9 mouse cellular contexts compared by ENCODE assay signal in genomic region chr14:13770686-13771085, GRCm38 (mm10).
DNase-seq lines count a peak whose midpoint lies in the region; ATAC-seq and TF ChIP-seq lines count a peak whose summit lies in the region.
"Had no signal": no experiment of that assay in that cellular context is flagged by ENCODE, and none has a peak within 500 bp of the region (broad histone marks: within the 10 kb centered on the region; RNA-seq: fewer than 3 reads in every experiment).

No protein-coding gene starts in this region.

- H3K4me3 ChIP-seq in lung, postnatal 0 days (ENCODE audit: low read depth, low read length), result no peak overlapping the region
- no peak overlapping the region for H3K4me3 ChIP-seq in forebrain, embryonic 16.5 days (replicated peaks; ENCODE audit: low read length)
- no peak overlapping the region for H3K4me3 ChIP-seq in limb, embryonic 14.5 days (replicated peaks; ENCODE audit: low read length)
- no peak overlapping the region for H3K4me3 ChIP-seq in stomach, embryonic 16.5 days (replicated peaks; ENCODE audit: low read length)
- H3K4me3 ChIP-seq: erythroblast, embryonic 14.5 days had no signal

- peak; percentile 47 for DNase-seq in lung, postnatal 0 days (ENCODE audit: low spot score)
- DNase-seq in lung, postnatal 10 days, result no peak
- DNase-seq in limb, embryonic 14.5 days (ENCODE audit: low spot score), result peak; percentile 23
- DNase-seq in spleen, postnatal 14 days (ENCODE audit: low spot score in 2 of 2), result no peak
- no peak for DNase-seq in thymus, postnatal 25 days
- DNase-seq in adrenal gland, adult 8-10 months, result no peak

- peak; percentile 57 for ATAC-seq in lung, postnatal 0 days
- peak; percentile 97 for ATAC-seq in forebrain, embryonic 16.5 days
- peak; percentile 89 for ATAC-seq in limb, embryonic 14.5 days (ENCODE audit: low FRiP score, low read depth)
- peak; percentile 60; the same call in 1 of the 2 replicates for ATAC-seq in stomach, embryonic 16.5 days (ENCODE audit: insufficient read depth, low FRiP score)

- H3K36me3 ChIP-seq in lung, postnatal 0 days (ENCODE audit: insufficient read depth, low read length), result no peaks in the 10 kb centered on the region
- H3K36me3 ChIP-seq in forebrain, embryonic 16.5 days (ENCODE audit: control insufficient read depth, insufficient read depth), result no peaks in the 10 kb centered on the region
- H3K36me3 ChIP-seq in limb, embryonic 14.5 days (ENCODE audit: control insufficient read depth, insufficient read depth, low read length), result no peaks in the 10 kb centered on the region
- no peaks in the 10 kb centered on the region for H3K36me3 ChIP-seq in stomach, embryonic 16.5 days (ENCODE audit: control insufficient read depth, insufficient read depth, low read length)

- WGBS in lung, postnatal 0 days, result 8% methylated on average over 1 of the region's 1 CpGs
- WGBS in forebrain, embryonic 16.5 days, result 0% methylated on average over 1 of the region's 1 CpGs
- 11% methylated on average over 1 of the region's 1 CpGs for WGBS in limb, embryonic 14.5 days
- WGBS in stomach, embryonic 16.5 days, result 9% methylated on average over 1 of the region's 1 CpGs

- TF ChIP-seq CTCF in lung, postnatal 0 days (IDR thresholded peaks at IDR 0.05), result no peak

- H3K9ac ChIP-seq in lung, postnatal 0 days (replicated peaks; ENCODE audit: low read depth), result no peak overlapping the region
- H3K9ac ChIP-seq in forebrain, embryonic 16.5 days (replicated peaks; ENCODE audit: low read depth, low read length), result no peak overlapping the region
- no peak overlapping the region for H3K9ac ChIP-seq in limb, embryonic 14.5 days (ENCODE audit: low read depth, low read length, severe bottlenecking)
- H3K9ac ChIP-seq in stomach, embryonic 16.5 days (ENCODE audit: low read length), result no peak overlapping the region

- H3K4me1 ChIP-seq in lung, postnatal 0 days (ENCODE audit: insufficient read depth, low read depth, low read length), result no peaks in the 10 kb centered on the region
- H3K4me1 ChIP-seq in forebrain, embryonic 16.5 days (replicated peaks; ENCODE audit: control insufficient read depth, insufficient read depth, low read length), result peaks cover 12% of the 10 kb centered on the region
- H3K4me1 ChIP-seq in limb, embryonic 14.5 days (ENCODE audit: control insufficient read depth, insufficient read depth, low read length), result 0 out of 2 replicates have a peak, but pooled peaks cover 3% of the 10 kb centered on the region
- H3K4me1 ChIP-seq in stomach, embryonic 16.5 days (ENCODE audit: control insufficient read depth, insufficient read depth, low read length), result peaks cover 7% of the 10 kb centered on the region

- TF ChIP-seq POLR2A in limb, embryonic 14.5 days (IDR thresholded peaks at IDR 0.05; ENCODE audit: borderline replicate concordance, extremely low read depth, insufficient read depth, insufficient read length), result no peak

- H3K27me3 ChIP-seq in lung, postnatal 0 days (replicated peaks; ENCODE audit: insufficient read depth, low read length), result no peaks in the 10 kb centered on the region; the same call in 1 of the 2 replicates
- H3K27me3 ChIP-seq in forebrain, embryonic 16.5 days (replicated peaks; ENCODE audit: control insufficient read depth, insufficient read depth, low read length), result no peaks in the 10 kb centered on the region
- H3K27me3 ChIP-seq in limb, embryonic 14.5 days (ENCODE audit: control insufficient read depth, insufficient read depth, low read length), result no peaks in the 10 kb centered on the region
- no peaks in the 10 kb centered on the region for H3K27me3 ChIP-seq in stomach, embryonic 16.5 days (ENCODE audit: control insufficient read depth, insufficient read depth, low read length)

- no peaks in the 10 kb centered on the region for H3K9me3 ChIP-seq in lung, postnatal 0 days (ENCODE audit: low read length)
- no peaks in the 10 kb centered on the region for H3K9me3 ChIP-seq in forebrain, embryonic 16.5 days (ENCODE audit: control insufficient read depth, low read length)
- no peaks in the 10 kb centered on the region for H3K9me3 ChIP-seq in limb, embryonic 14.5 days (ENCODE audit: control insufficient read depth, low read length)
- no peaks in the 10 kb centered on the region for H3K9me3 ChIP-seq in stomach, embryonic 16.5 days (replicated peaks; ENCODE audit: control insufficient read depth, low read length)

- no peak overlapping the region for H3K27ac ChIP-seq in lung, postnatal 0 days (ENCODE audit: low read length)
- peak overlapping the region; percentile 28; the same call in 1 of the 2 replicates for H3K27ac ChIP-seq in forebrain, embryonic 16.5 days (ENCODE audit: low read length)
- H3K27ac ChIP-seq in limb, embryonic 14.5 days (replicated peaks; ENCODE audit: low read depth, low read length), result no peak overlapping the region
- no peak overlapping the region for H3K27ac ChIP-seq in stomach, embryonic 16.5 days (ENCODE audit: low read length)

- H3K4me2 ChIP-seq in lung, postnatal 0 days (replicated peaks; ENCODE audit: low read depth, low read length), result no peak overlapping the region
- H3K4me2 ChIP-seq in forebrain, embryonic 16.5 days (ENCODE audit: low read length), result no peak overlapping the region
- no peak overlapping the region for H3K4me2 ChIP-seq in limb, embryonic 14.5 days (replicated peaks; ENCODE audit: low read depth, low read length, severe bottlenecking)
- H3K4me2 ChIP-seq in stomach, embryonic 16.5 days (ENCODE audit: low read depth, low read length), result no peak overlapping the region

- TF ChIP-seq EP300 in lung, postnatal 0 days (IDR thresholded peaks at IDR 0.05), result no peak

Comparison
In these comparisons a context has a peak if more than half of its experiments do, and no peak if none do; other contexts are left out.
1. DNase-seq: peak in lung, postnatal 0 days (single experiment) and limb, embryonic 14.5 days (single experiment); none in lung, postnatal 10 days (single experiment), spleen, postnatal 14 days (0 of 2), thymus, postnatal 25 days (single experiment) and adrenal gland, adult 8-10 months (single experiment).
2. Peak in every context shown above with its lines, with median percentiles within 50 percentile points of each other: ATAC-seq.